Mouse (Mus musculus) cortical plate, adult 2 months (tissue): ENCODE data around the gene Aqp1.

Experiments used
- CTCF ChIP-seq: fragments of 200-500 bp; IDR thresholded peaks from 2 replicates; pipeline ENCODE4 v1.5.1; 2011; ENCODE audit warnings: mild to moderate bottlenecking, control low read depth, low read length; ENCODE audit not compliant: insufficient read depth; ENCODE audit errors: extremely low read depth
- POLR2A ChIP-seq: fragments of 200-500 bp; IDR thresholded peaks from 2 replicates; pipeline ENCODE4 v1.6.1; 2011; ENCODE audit warnings: mild to moderate bottlenecking, low read length, control low read depth; ENCODE audit not compliant: insufficient read depth; ENCODE audit errors: extremely low read depth

GRCm38 (mm10) chr6:55377461-55377860, 41.2 kb downstream of the Aqp1 start:
- no peak for TF ChIP-seq CTCF
- TF ChIP-seq POLR2A: no peak
